14 mouse cellular contexts compared by ENCODE assay signal in the genomic region with DNA sequence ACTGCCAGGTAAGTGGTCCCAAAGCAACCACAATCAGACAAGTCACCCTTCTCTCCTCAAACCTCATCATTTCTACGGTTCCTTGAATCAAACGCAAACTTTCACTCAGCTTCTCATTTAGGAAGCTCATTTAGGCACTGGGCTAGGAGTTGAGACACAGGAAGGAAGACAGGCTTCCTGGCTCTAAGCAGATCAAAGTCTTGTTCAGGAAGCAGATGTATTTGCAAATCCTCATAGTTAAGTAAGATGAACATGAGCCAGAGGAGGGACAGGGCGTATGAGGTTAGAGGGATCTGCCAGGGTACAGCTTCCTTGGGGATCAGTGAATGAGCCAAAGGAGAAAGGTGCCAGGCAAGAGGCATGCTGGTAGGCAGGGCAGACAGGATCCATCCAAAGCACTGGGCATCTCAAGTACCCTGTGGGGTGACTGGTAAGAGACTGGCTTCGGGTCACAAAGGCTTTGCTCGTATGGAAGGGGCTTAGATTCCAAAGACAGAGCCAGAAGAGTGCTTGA. TPM values are rescaled to one million over a fixed set of nuclear protein-coding genes. Genes with fewer than 3 reads are reported as not detected.
DNase-seq lines count a peak whose midpoint lies in the region; ATAC-seq lines count a peak whose summit lies in the region.
"Had no signal": no experiment of that assay in that cellular context is flagged by ENCODE, and none has a peak within 500 bp of the region (broad histone marks: within the 10 kb centered on the region; RNA-seq: fewer than 3 reads in every experiment).

No protein-coding gene starts in this region.

- H3K4me1 ChIP-seq in kidney, embryonic 15.5 days: peaks cover 10% of the 10 kb centered on the region; the same call in 1 of the 2 replicates
- no peaks in the 10 kb centered on the region for H3K4me1 ChIP-seq in intestine, embryonic 16.5 days (ENCODE audit: control insufficient read depth, insufficient read depth, low read length)
- H3K4me1 ChIP-seq: limb, embryonic 13.5 days had no signal

- 74% methylated on average over 5 of the region's 5 CpGs for WGBS in kidney, embryonic 15.5 days
- 79% methylated on average over 5 of the region's 5 CpGs for WGBS in intestine, embryonic 16.5 days

- no peak overlapping the region for H3K4me2 ChIP-seq in kidney, embryonic 15.5 days
- no peak overlapping the region for H3K4me2 ChIP-seq in intestine, embryonic 16.5 days (ENCODE audit: low read depth, low read length)
- H3K4me2 ChIP-seq: heart, embryonic 11.5 days; limb, embryonic 13.5 days had no signal

- H3K9me3 ChIP-seq in kidney, embryonic 15.5 days (replicated peaks): no peaks in the 10 kb centered on the region
- no peaks in the 10 kb centered on the region for H3K9me3 ChIP-seq in intestine, embryonic 16.5 days (ENCODE audit: control insufficient read depth, low read length)
- H3K9me3 ChIP-seq: limb, embryonic 13.5 days had no signal

- no peaks in the 10 kb centered on the region for H3K27me3 ChIP-seq in kidney, embryonic 15.5 days
- no peaks in the 10 kb centered on the region for H3K27me3 ChIP-seq in intestine, embryonic 16.5 days (replicated peaks; ENCODE audit: control insufficient read depth, insufficient read depth, low read length)
- H3K27me3 ChIP-seq: limb, embryonic 13.5 days had no signal

- no peak overlapping the region for H3K9ac ChIP-seq in kidney, embryonic 15.5 days
- H3K9ac ChIP-seq in intestine, embryonic 16.5 days (ENCODE audit: low read depth, low read length): no peak overlapping the region
- H3K9ac ChIP-seq: limb, embryonic 13.5 days had no signal

- DNase-seq in kidney, postnatal 14 days: peak; percentile 13
- DNase-seq in lung, postnatal 4 days: peak; percentile 8 to 19
- DNase-seq in ovary, postnatal 36 days (ENCODE audit: low spot score): no peak
- DNase-seq in ovary, adult 18-20 months (ENCODE audit: low spot score): no peak
- DNase-seq: cerebellum, adult 9-11 months; heart, postnatal 36 days had no signal

- ATAC-seq in kidney, embryonic 15.5 days (replicated peaks; ENCODE audit: low FRiP score): no peak
- ATAC-seq in CD4-positive, CD25-positive, alpha-beta regulatory T cell, adult 4 months: peak; percentile 41
- peak; percentile 39 to 78; a peak in 2 of 4 replicates for ATAC-seq in hematopoietic stem cell, adult 5-6 weeks (replicated peaks in 1 of 2; ENCODE audit: insufficient read depth in 1 of 2, low FRiP score in 2 of 2, low TSS enrichment in 1 of 2, low read depth in 1 of 2, poor library complexity in 2 of 2, severe bottlenecking in 2 of 2)
- ATAC-seq in intestine, embryonic 16.5 days: no peak

- no peak overlapping the region for H3K4me3 ChIP-seq in kidney, embryonic 15.5 days (replicated peaks)
- no peak overlapping the region for H3K4me3 ChIP-seq in intestine, embryonic 16.5 days (ENCODE audit: low read length)
- H3K4me3 ChIP-seq: erythroblast, embryonic 14.5 days; left cerebral cortex, adult 2 months; limb, embryonic 13.5 days had no signal

- no peak overlapping the region for H3K27ac ChIP-seq in kidney, embryonic 15.5 days
- no peak overlapping the region for H3K27ac ChIP-seq in intestine, embryonic 16.5 days (ENCODE audit: low read length)
- H3K27ac ChIP-seq: left cerebral cortex, adult 2 months; limb, embryonic 13.5 days had no signal

- H3K36me3 ChIP-seq in kidney, embryonic 15.5 days: peaks cover 88% of the 10 kb centered on the region
- H3K36me3 ChIP-seq in intestine, embryonic 16.5 days (ENCODE audit: control insufficient read depth, insufficient read depth, low read length): peaks cover 17% of the 10 kb centered on the region

RNA-seq across cellular contexts. Expression of a gene that starts 38.1 kb away (rescaled TPM):
- 0.10 and 0.17 TPM in 2 replicates for polyA plus RNA-seq in kidney, embryonic 15.5 days (2015; fragmentation: Nextera tagmentation; extraction: Ambion mirVana)
- under 1 TPM in 1 of 2 experiments, not detected in 1; 0.24 TPM for polyA plus RNA-seq in CD4-positive, CD25-positive, alpha-beta regulatory T cell, adult 4 months (2017; shearing (Covaris generic))
- not detected in 2 replicates for total RNA-seq in hematopoietic stem cell, adult 5-6 weeks (2017)
- 0.07 and 0.15 TPM in 2 replicates for polyA plus RNA-seq in intestine, embryonic 16.5 days (2015; fragmentation: Nextera tagmentation; extraction: Ambion mirVana)
- total RNA-seq: heart, postnatal 36 days had no signal
- polyA plus RNA-seq: erythroblast, embryonic 14.5 days had no signal

Comparison
In these comparisons a context has a peak if more than half of its experiments do, and no peak if none do; other contexts are left out.
1. DNase-seq: peak in kidney, postnatal 14 days (single experiment) and lung, postnatal 4 days (2 of 2); none in ovary, postnatal 36 days (single experiment) and ovary, adult 18-20 months (single experiment).
2. ATAC-seq: peak in CD4-positive, CD25-positive, alpha-beta regulatory T cell, adult 4 months (single experiment) and hematopoietic stem cell, adult 5-6 weeks (2 of 2); none in kidney, embryonic 15.5 days (single experiment) and intestine, embryonic 16.5 days (single experiment).